Mouse (Mus musculus) midbrain, embryonic 10.5 days (tissue): ENCODE measurements around the gene Il12a. TPM values are rescaled to one million over a fixed set of nuclear protein-coding genes. Genes with fewer than 3 reads are reported as not detected.

ENCODE experiments used
- DNase-seq: peaks from one replicate; pipeline ENCODE4 v3.0.0-alpha.2; 2017; ENCODE audit warnings: low spot score
- H3K27ac ChIP-seq: fragments of 300-500 bp; sonication (generic); replicated peaks from 2 replicates; pipeline ENCODE4 v1.5.1; 2016; ENCODE audit warnings: mild to moderate bottlenecking
- H3K27me3 ChIP-seq: fragments of 300-500 bp; sonication (generic); 2 replicates; pipeline ENCODE4 v1.6.1; 2016; ENCODE audit warnings: low read depth, mild to moderate bottlenecking; ENCODE audit not compliant: poor library complexity, severe bottlenecking
- H3K36me3 ChIP-seq: fragments of 300-500 bp; sonication (generic); 2 replicates; pipeline ENCODE4 v1.6.1; 2016; ENCODE audit warnings: mild to moderate bottlenecking, moderate library complexity
- H3K4me1 ChIP-seq: fragments of 300-500 bp; sonication (generic); 2 replicates; pipeline ENCODE4 v1.6.1; 2016
- H3K4me3 ChIP-seq: fragments of 300-500 bp; sonication (generic); 2 replicates; pipeline ENCODE4 v1.5.1; 2016; ENCODE audit warnings: mild to moderate bottlenecking, moderate library complexity
- H3K9me3 ChIP-seq: fragments of 300-500 bp; sonication (generic); replicated peaks from 2 replicates; pipeline ENCODE4 v1.6.1; 2016; ENCODE audit warnings: mild to moderate bottlenecking
- WGBS: fragments of 180-500 bp; shearing (Covaris S2); methylation state at CpG from one replicate; pipeline ENCODE4 v1.1.7; 2016; 5-methylcytosine and 5-hydroxymethylcytosine counted together
- polyA plus RNA-seq: library from polyadenylated mRNA; unstranded; fragments of >200 nt; fragmentation: Nextera tagmentation; extraction: Ambion mirVana; gene quantifications from 2 replicates; pipeline ENCODE4 v1.2.1, GENCODE M21; 2016

Gene Il12a
- polyA plus RNA-seq, 1 experiment from 2014 or later = not detected

GRCm38 (mm10) chr3:68669418-68669974 lies 20.9 kb upstream of the Il12a start:
- Histone ChIP-seq H3K4me1 (no peaks in the 10 kb centered on the region), H3K4me3 (no peak overlapping the region), H3K9me3 (no peaks in the 10 kb centered on the region), H3K36me3 (no peaks in the 10 kb centered on the region), H3K27ac (no peak overlapping the region), H3K27me3 (no peaks in the 10 kb centered on the region)
- WGBS = 81% methylated on average over 5 of the region's 5 CpGs
- DNase-seq = no peak

- H3K36me3 ChIP-seq = no peaks in the 10 kb centered on the region
- no peaks in the 10 kb centered on the region for H3K9me3 ChIP-seq
- H3K4me1 ChIP-seq = peaks cover 8% of the 10 kb centered on the region; the same call in 1 of the 2 replicates
- 81% methylated on average over 2 of the region's 2 CpGs for WGBS
- DNase-seq = no peak
- no peak overlapping the region for H3K4me3 ChIP-seq
- H3K27me3 ChIP-seq = no peaks in the 10 kb centered on the region
- H3K27ac ChIP-seq = no peak overlapping the region
These were observed 15.7 kb upstream of the Il12a start for GRCm38 (mm10) chr3:68674721-68675120.

- no peak for DNase-seq
- H3K36me3 ChIP-seq = no peaks in the 10 kb centered on the region
- no peak overlapping the region for H3K27ac ChIP-seq
- WGBS = 90% methylated on average over 12 of the region's 12 CpGs
- H3K4me3 ChIP-seq = no peak overlapping the region
- H3K27me3 ChIP-seq = no peaks in the 10 kb centered on the region
- no peaks in the 10 kb centered on the region for H3K9me3 ChIP-seq
- H3K4me1 ChIP-seq = peaks cover 8% of the 10 kb centered on the region; the same call in 1 of the 2 replicates
These were observed 15.1 kb upstream of the Il12a start for GRCm38 (mm10) chr3:68675216-68675835.

- DNase-seq = no peak
- WGBS = 73% methylated on average over 10 of the region's 10 CpGs
- peaks cover 8% of the 10 kb centered on the region; the same call in 1 of the 2 replicates for H3K4me1 ChIP-seq
- H3K27me3 ChIP-seq = no peaks in the 10 kb centered on the region
- no peak overlapping the region for H3K27ac ChIP-seq
- no peak overlapping the region for H3K4me3 ChIP-seq
- no peaks in the 10 kb centered on the region for H3K36me3 ChIP-seq
- H3K9me3 ChIP-seq = no peaks in the 10 kb centered on the region
These were observed 14.3 kb upstream of the Il12a start for GRCm38 (mm10) chr3:68675980-68676678.

- 46% methylated on average over 17 of the region's 17 CpGs for WGBS
- no peak for DNase-seq
- no peaks in the 10 kb centered on the region for H3K9me3 ChIP-seq
- H3K36me3 ChIP-seq = no peaks in the 10 kb centered on the region
- peaks cover 8% of the 10 kb centered on the region; the same call in 1 of the 2 replicates for H3K4me1 ChIP-seq
- H3K27me3 ChIP-seq = no peaks in the 10 kb centered on the region
- no peak overlapping the region for H3K27ac ChIP-seq
- H3K4me3 ChIP-seq = no peak overlapping the region
These were observed 13.6 kb upstream of the Il12a start for GRCm38 (mm10) chr3:68676831-68677303.

- H3K4me3 ChIP-seq = no peak overlapping the region
- no peaks in the 10 kb centered on the region for H3K27me3 ChIP-seq
- no peaks in the 10 kb centered on the region for H3K9me3 ChIP-seq
- 88% methylated on average over 9 of the region's 9 CpGs for WGBS
- H3K27ac ChIP-seq = no peak overlapping the region
- no peak for DNase-seq
- no peaks in the 10 kb centered on the region for H3K36me3 ChIP-seq
- H3K4me1 ChIP-seq = peaks cover 8% of the 10 kb centered on the region; the same call in 1 of the 2 replicates
These were observed 11.4 kb upstream of the Il12a start for GRCm38 (mm10) chr3:68678805-68679585.

GRCm38 (mm10) chr3:68683579-68683978 lies 6.9 kb upstream of the Il12a start:
- DNase-seq = no peak
- no peak overlapping the region for H3K27ac ChIP-seq
- no peaks in the 10 kb centered on the region for H3K36me3 ChIP-seq
- no peaks in the 10 kb centered on the region for H3K9me3 ChIP-seq
- no peaks in the 10 kb centered on the region for H3K4me1 ChIP-seq
- no peaks in the 10 kb centered on the region for H3K27me3 ChIP-seq
- H3K4me3 ChIP-seq = no peak overlapping the region
- WGBS = 74% methylated on average over 2 of the region's 2 CpGs

GRCm38 (mm10) chr3:68684207-68684606 lies 6.2 kb upstream of the Il12a start:
- DNase-seq = no peak
- WGBS = 91% methylated on average over 1 of the region's 1 CpGs

GRCm38 (mm10) chr3:68686852-68687560 lies 3.4 kb upstream of the Il12a start:
- no peak for DNase-seq
- H3K4me1 ChIP-seq = no peaks in the 10 kb centered on the region
- 81% methylated on average over 8 of the region's 8 CpGs for WGBS
- H3K36me3 ChIP-seq = no peaks in the 10 kb centered on the region
- no peaks in the 10 kb centered on the region for H3K27me3 ChIP-seq
- no peak overlapping the region for H3K27ac ChIP-seq
- no peak overlapping the region for H3K4me3 ChIP-seq
- no peaks in the 10 kb centered on the region for H3K9me3 ChIP-seq

More at GRCm38 (mm10) chr3:68684207-68684606, 6.2 kb upstream of the Il12a start:
- no peaks in the 10 kb centered on the region for H3K4me1 ChIP-seq
- H3K4me3 ChIP-seq = no peak overlapping the region
- no peaks in the 10 kb centered on the region for H3K36me3 ChIP-seq
- no peaks in the 10 kb centered on the region for H3K27me3 ChIP-seq
- H3K27ac ChIP-seq = no peak overlapping the region
- no peaks in the 10 kb centered on the region for H3K9me3 ChIP-seq

- 82% methylated on average over 7 of the region's 7 CpGs for WGBS
- H3K9me3 ChIP-seq = no peaks in the 10 kb centered on the region
These were observed 1.1 kb upstream of the Il12a start for GRCm38 (mm10) chr3:68689346-68689745.

GRCm38 (mm10) chr3:68691100-68691778 lies 795 bp downstream of the Il12a start:
- 88% methylated on average over 28 of the region's 28 CpGs for WGBS
- Histone ChIP-seq H3K4me1 (peaks cover 12% of the 10 kb centered on the region), H3K9me3 (no peaks in the 10 kb centered on the region), H3K4me3 (no peak overlapping the region), H3K27ac (no peak overlapping the region), H3K27me3 (no peaks in the 10 kb centered on the region), H3K36me3 (no peaks in the 10 kb centered on the region)
- DNase-seq = no peak

More at GRCm38 (mm10) chr3:68689346-68689745, 1.1 kb upstream of the Il12a start:
- peaks cover 12% of the 10 kb centered on the region for H3K4me1 ChIP-seq
- no peak for DNase-seq
- H3K4me3 ChIP-seq = no peak overlapping the region
- H3K27me3 ChIP-seq = no peaks in the 10 kb centered on the region
- H3K27ac ChIP-seq = no peak overlapping the region
- H3K36me3 ChIP-seq = no peaks in the 10 kb centered on the region
